Mouse (Mus musculus): ENCODE results near the gene Cytip. TPM values are rescaled to one million over a fixed set of nuclear protein-coding genes. Genes with fewer than 3 reads are reported as not detected.

Gene Cytip
- polyA plus RNA-seq, 2 experiments = 1.4 to 2.7 TPM

- 70% methylated on average over 9 of the region's 9 CpGs for WGBS (ENCODE audit: insufficient replicate concordance)
- ATAC-seq (ENCODE audit: insufficient read depth) (no peak), DNase-seq (ENCODE audit: low read depth in 3 of 3, low spot score in 3 of 3) (no peak)
- no peak overlapping the region for H3K27ac ChIP-seq
- H3K4me3 ChIP-seq (ENCODE audit: insufficient read depth in 1 of 2, low read depth in 2 of 2, low read length in 2 of 2) = no peak overlapping the region
- no peak for TF ChIP-seq EP300 (IDR thresholded peaks at IDR 0.05; ENCODE audit: low read depth)
- no peaks in the 10 kb centered on the region for H3K9me3 ChIP-seq (ENCODE audit: control insufficient read depth, low read length)
- H3K27me3 ChIP-seq (ENCODE audit: control insufficient read depth, insufficient read depth, low read length) = no peaks in the 10 kb centered on the region
- H3K4me1 ChIP-seq (replicated peaks; ENCODE audit: control insufficient read depth in 2 of 2, insufficient read depth in 2 of 2, low read length in 1 of 2) = no peaks in the 10 kb centered on the region
- H3K36me3 ChIP-seq (replicated peaks; ENCODE audit: control insufficient read depth, insufficient read depth, low read depth) = no peaks in the 10 kb centered on the region
- H3K9ac ChIP-seq (replicated peaks) = no peak overlapping the region
- no peak overlapping the region for H3K4me2 ChIP-seq (ENCODE audit: low read depth)
Observed at GRCm38 (mm10) chr2:58174476-58175286, 20.7 kb downstream of the Cytip start.

DNA sequence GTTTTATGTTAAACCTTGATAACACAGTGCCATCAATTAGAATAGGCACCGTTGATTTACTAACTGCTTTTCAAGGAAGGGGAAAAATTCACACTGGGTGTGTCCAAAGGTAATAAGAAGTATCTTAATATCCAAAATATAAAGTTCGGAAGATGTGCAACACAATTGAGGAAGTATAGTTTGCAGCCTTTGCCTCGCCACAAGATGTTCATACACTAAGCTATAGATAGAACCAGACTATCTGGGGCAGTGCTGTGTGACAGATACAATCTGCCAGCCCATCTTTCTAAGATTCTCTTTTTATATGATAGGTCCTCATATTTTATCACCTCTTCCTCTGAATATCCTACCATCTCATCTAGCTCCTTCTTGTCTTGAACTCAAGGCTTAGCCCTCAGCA, 22.4 kb downstream of the Cytip start:
- 48% methylated on average over 3 of the region's 3 CpGs for WGBS (ENCODE audit: insufficient replicate concordance)
- Histone ChIP-seq H3K4me1 (replicated peaks; ENCODE audit: control insufficient read depth in 2 of 2, insufficient read depth in 2 of 2, low read length in 1 of 2) (no peaks in the 10 kb centered on the region), H3K27me3 (ENCODE audit: control insufficient read depth, insufficient read depth, low read length) (no peaks in the 10 kb centered on the region), H3K9me3 (ENCODE audit: control insufficient read depth, low read length) (no peaks in the 10 kb centered on the region), H3K9ac (replicated peaks) (no peak overlapping the region), H3K27ac (no peak overlapping the region), H3K4me2 (ENCODE audit: low read depth) (no peak overlapping the region), H3K4me3 (ENCODE audit: insufficient read depth in 1 of 2, low read depth in 2 of 2, low read length in 2 of 2) (no peak overlapping the region), H3K36me3 (replicated peaks; ENCODE audit: control insufficient read depth, insufficient read depth, low read depth) (no peaks in the 10 kb centered on the region)
- no peak for DNase-seq (ENCODE audit: low read depth in 3 of 3, low spot score in 3 of 3)
- TF ChIP-seq CTCF (IDR thresholded peaks at IDR 0.05; ENCODE audit: low read depth) (no peak), EP300 (IDR thresholded peaks at IDR 0.05; ENCODE audit: low read depth) (no peak)
- ATAC-seq (ENCODE audit: insufficient read depth) = no peak

GRCm38 (mm10) chr2:58169173-58169572, 26.2 kb downstream of the Cytip start:
- H3K4me3 ChIP-seq (ENCODE audit: insufficient read depth in 1 of 2, low read depth in 2 of 2, low read length in 2 of 2) = no peak overlapping the region
- H3K27ac ChIP-seq = no peak overlapping the region
- DNase-seq (ENCODE audit: low read depth in 3 of 3, low spot score in 3 of 3) = no peak
- H3K36me3 ChIP-seq (replicated peaks; ENCODE audit: control insufficient read depth, insufficient read depth, low read depth) = no peaks in the 10 kb centered on the region
- H3K9ac ChIP-seq (replicated peaks) = no peak overlapping the region
- no peak for TF ChIP-seq EP300 (IDR thresholded peaks at IDR 0.05; ENCODE audit: low read depth)
- no peaks in the 10 kb centered on the region for H3K27me3 ChIP-seq (ENCODE audit: control insufficient read depth, insufficient read depth, low read length)
- H3K4me1 ChIP-seq (replicated peaks; ENCODE audit: control insufficient read depth in 2 of 2, insufficient read depth in 2 of 2, low read length in 1 of 2) = no peaks in the 10 kb centered on the region
- H3K4me2 ChIP-seq (ENCODE audit: low read depth) = no peak overlapping the region
- ATAC-seq (ENCODE audit: insufficient read depth) = no peak
- no peaks in the 10 kb centered on the region for H3K9me3 ChIP-seq (ENCODE audit: control insufficient read depth, low read length)
- 63% methylated on average over 2 of the region's 2 CpGs for WGBS (ENCODE audit: insufficient replicate concordance)

DNA sequence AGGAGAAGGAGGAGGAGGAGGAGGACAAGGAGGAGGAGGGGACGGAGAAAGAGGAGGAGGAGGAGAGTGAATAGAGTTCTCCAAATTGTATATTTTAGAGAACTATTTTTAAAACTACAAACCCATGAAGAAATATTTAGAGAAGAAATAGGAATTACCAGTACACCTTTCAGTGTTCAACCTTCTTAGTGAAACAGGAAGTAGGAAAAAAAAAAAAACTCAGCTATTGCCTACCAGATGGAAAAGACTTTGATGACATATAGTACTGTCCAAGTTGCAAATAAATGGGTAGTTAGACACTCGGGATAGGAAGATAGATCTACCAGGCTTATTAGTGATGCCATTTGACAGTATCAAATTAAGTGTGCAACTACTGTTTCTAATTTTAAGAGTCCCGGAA, 27.7 kb downstream of the Cytip start:
- H3K4me1 ChIP-seq (replicated peaks; ENCODE audit: control insufficient read depth in 2 of 2, insufficient read depth in 2 of 2, low read length in 1 of 2) = no peaks in the 10 kb centered on the region
- H3K4me3 ChIP-seq (ENCODE audit: insufficient read depth in 1 of 2, low read depth in 2 of 2, low read length in 2 of 2) = no peak overlapping the region
- no peak overlapping the region for H3K4me2 ChIP-seq (ENCODE audit: low read depth)
- no peaks in the 10 kb centered on the region for H3K9me3 ChIP-seq (ENCODE audit: control insufficient read depth, low read length)
- no peak for TF ChIP-seq EP300 (IDR thresholded peaks at IDR 0.05; ENCODE audit: low read depth)
- TF ChIP-seq CTCF (IDR thresholded peaks at IDR 0.05; ENCODE audit: low read depth) = no peak
- 41% methylated on average over 3 of the region's 3 CpGs for WGBS (ENCODE audit: insufficient replicate concordance)
- no peaks in the 10 kb centered on the region for H3K36me3 ChIP-seq (replicated peaks; ENCODE audit: control insufficient read depth, insufficient read depth, low read depth)
- no peak overlapping the region for H3K9ac ChIP-seq (replicated peaks)
- H3K27ac ChIP-seq = no peak overlapping the region
- no peaks in the 10 kb centered on the region for H3K27me3 ChIP-seq (ENCODE audit: control insufficient read depth, insufficient read depth, low read length)
- DNase-seq (ENCODE audit: low read depth in 3 of 3, low spot score in 3 of 3) = no peak
- no peak for ATAC-seq (ENCODE audit: insufficient read depth)

- no peak overlapping the region for H3K27ac ChIP-seq
- no peak for TF ChIP-seq EP300 (IDR thresholded peaks at IDR 0.05; ENCODE audit: low read depth)
- no peak for TF ChIP-seq CTCF (IDR thresholded peaks at IDR 0.05; ENCODE audit: low read depth)
- H3K4me2 ChIP-seq (ENCODE audit: low read depth) = no peak overlapping the region
- H3K36me3 ChIP-seq (replicated peaks; ENCODE audit: control insufficient read depth, insufficient read depth, low read depth) = no peaks in the 10 kb centered on the region
- no peaks in the 10 kb centered on the region for H3K9me3 ChIP-seq (ENCODE audit: control insufficient read depth, low read length)
- H3K27me3 ChIP-seq (ENCODE audit: control insufficient read depth, insufficient read depth, low read length) = no peaks in the 10 kb centered on the region
- H3K9ac ChIP-seq (replicated peaks) = no peak overlapping the region
- WGBS (ENCODE audit: insufficient replicate concordance) = 25% methylated on average over 2 of the region's 2 CpGs
- no peak for ATAC-seq (ENCODE audit: insufficient read depth)
- H3K4me3 ChIP-seq (ENCODE audit: insufficient read depth in 1 of 2, low read depth in 2 of 2, low read length in 2 of 2) = no peak overlapping the region
- H3K4me1 ChIP-seq (replicated peaks; ENCODE audit: control insufficient read depth in 2 of 2, insufficient read depth in 2 of 2, low read length in 1 of 2) = no peaks in the 10 kb centered on the region
- DNase-seq (ENCODE audit: low read depth in 3 of 3, low spot score in 3 of 3) = no peak
Observed at GRCm38 (mm10) chr2:58166764-58167163, 28.6 kb downstream of the Cytip start.

Measured in liver, embryonic 14.5 days (tissue).